Mouse (Mus musculus) midbrain, embryonic 15.5 days (tissue): ENCODE measurements at regions not wholly inside any gene's neighbourhood (a gene's known extent, or its start where the extent isn't known, plus 50 kb on each side); places are given as distances from the start of the nearest gene placed in this dataset.
A peak's percentile ranks its signal among the peaks of the same experiment; 100 is the strongest.

Source experiments
- ATAC-seq: fragments of 200-750 bp; cut with Nextera tagmentation; replicated peaks from 2 replicates; pipeline ENCODE4 v1.8.0; 2017; ENCODE audit warnings: moderate TSS enrichment
- H3K27ac ChIP-seq: fragments of 300-500 bp; sonication (generic); 2 replicates; pipeline ENCODE4 v1.5.1; 2015; ENCODE audit warnings: mild to moderate bottlenecking, inconsistent platforms
- H3K27me3 ChIP-seq: fragments of 300-500 bp; sonication (generic); replicated peaks from 2 replicates; pipeline ENCODE4 v1.6.1; 2015; ENCODE audit warnings: inconsistent platforms
- H3K36me3 ChIP-seq: fragments of 300-500 bp; sonication (generic); replicated peaks from 2 replicates; pipeline ENCODE4 v1.6.1; 2015; ENCODE audit warnings: inconsistent platforms
- H3K4me1 ChIP-seq: fragments of 300-500 bp; sonication (generic); 2 replicates; pipeline ENCODE4 v1.6.1; 2015; ENCODE audit warnings: inconsistent platforms
- H3K4me2 ChIP-seq: fragments of 300-500 bp; sonication (generic); 2 replicates; pipeline ENCODE4 v1.6.1; 2015; ENCODE audit warnings: inconsistent platforms, mild to moderate bottlenecking, moderate library complexity
- H3K4me3 ChIP-seq: fragments of 300-500 bp; sonication (generic); 2 replicates; pipeline ENCODE4 v1.5.1; 2015; ENCODE audit warnings: mild to moderate bottlenecking, inconsistent platforms
- H3K9ac ChIP-seq: fragments of 300-500 bp; sonication (generic); 2 replicates; pipeline ENCODE4 v1.6.1; 2015; ENCODE audit warnings: mild to moderate bottlenecking, inconsistent platforms
- H3K9me3 ChIP-seq: fragments of 300-500 bp; sonication (generic); 2 replicates; pipeline ENCODE4 v1.6.1; 2016; ENCODE audit warnings: inconsistent platforms
- WGBS: fragments of 180-500 bp; shearing (Covaris S2); methylation state at CpG from one replicate; pipeline ENCODE4 v1.1.7; 2015; ENCODE audit warnings: mixed read lengths; 5-methylcytosine and 5-hydroxymethylcytosine counted together

GRCm38 (mm10) chr17:54563291-54563964, 264.6 kb upstream of the Slc5a7 start:
- Histone ChIP-seq H3K4me1 (no peaks in the 10 kb centered on the region), H3K27me3 (no peaks in the 10 kb centered on the region), H3K36me3 (no peaks in the 10 kb centered on the region), H3K4me2 (no peak overlapping the region), H3K27ac (no peak overlapping the region), H3K9me3 (no peaks in the 10 kb centered on the region), H3K4me3 (no peak overlapping the region), H3K9ac (no peak overlapping the region)
- ATAC-seq = peak; percentile 81
- WGBS = 61% methylated on average over 2 of the region's 2 CpGs
